Mouse (Mus musculus) testis, postnatal 10 days (tissue): ENCODE measurements at regions not wholly inside any gene's neighbourhood (a gene's known extent, or its start where the extent isn't known, plus 50 kb on each side); places are given as distances from the start of the nearest gene placed in this dataset.

Experiments
- DNase-seq: peaks from one replicate; pipeline ENCODE4 v3.0.0; 2021; ENCODE audit warnings: low spot score

DNA sequence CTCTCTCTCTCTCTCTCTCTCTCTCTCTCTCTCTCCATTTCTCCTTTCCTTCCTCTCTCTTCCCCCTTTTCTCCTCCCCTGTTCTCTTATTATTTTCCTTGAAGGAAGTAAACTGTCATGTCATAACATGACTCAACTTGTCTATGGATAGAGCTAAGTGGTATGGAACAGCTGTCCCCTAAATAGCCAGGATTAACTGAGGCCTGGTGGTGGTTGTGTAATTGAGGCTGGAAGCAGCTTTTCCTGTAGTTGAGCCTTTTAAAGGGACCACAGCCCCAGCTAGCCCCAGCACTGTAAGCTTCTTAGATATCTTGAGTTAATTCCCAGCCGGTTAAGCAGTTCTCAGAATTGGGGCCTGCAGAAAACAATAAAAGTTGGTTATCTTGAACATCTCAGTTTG is 243.7 kb upstream of the Nbea start:
- no peak for DNase-seq

DNA sequence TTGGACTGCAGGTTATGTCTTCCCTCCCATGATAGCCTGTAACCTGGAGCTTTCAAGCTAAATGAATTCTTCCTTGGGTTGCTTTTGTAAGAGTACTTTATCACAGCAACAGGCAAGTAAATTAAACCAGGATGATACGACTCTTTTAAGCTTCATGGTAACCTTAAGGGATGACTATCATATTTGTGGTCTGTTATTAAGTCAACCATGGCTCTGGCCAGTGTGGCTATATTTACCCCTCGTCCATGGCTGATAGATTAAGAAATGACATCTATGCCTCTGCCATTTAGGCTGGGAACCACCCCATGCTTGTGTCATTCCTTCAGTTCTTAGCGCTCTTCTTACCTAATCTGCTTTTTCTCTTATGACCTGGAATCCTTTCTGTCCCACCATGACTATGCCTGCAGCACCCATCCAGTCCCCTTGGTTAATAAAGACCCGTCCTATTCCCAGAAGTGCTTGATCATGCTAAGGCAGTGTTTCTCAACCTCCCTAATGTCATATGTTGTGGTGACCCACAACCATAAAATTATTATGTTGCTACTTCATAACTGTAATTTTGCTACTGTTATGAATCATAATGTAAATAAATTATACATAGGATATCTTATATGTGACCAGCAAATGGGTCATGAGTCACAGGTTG is 214.5 kb upstream of the Nbea start:
- no peak for DNase-seq

DNA sequence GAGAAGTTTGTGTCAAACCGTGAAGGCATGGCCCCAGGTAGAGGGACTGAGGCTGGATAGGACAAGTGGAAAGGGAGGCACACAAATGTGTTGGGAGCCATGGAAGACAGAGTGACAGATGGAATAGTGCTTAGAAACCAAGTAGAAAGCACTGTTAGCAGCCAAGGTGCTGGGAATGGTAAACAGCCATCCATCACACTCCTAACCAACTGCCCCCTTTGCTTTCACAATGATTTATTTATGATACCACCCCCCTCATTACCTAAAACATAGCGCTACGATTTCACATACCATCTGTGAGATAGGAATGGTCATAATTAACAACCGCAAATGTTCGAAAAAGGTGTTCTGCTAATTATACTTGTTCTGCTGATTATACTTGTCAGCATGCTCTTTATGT is 209.6 kb upstream of the Nbea start:
- no peak for DNase-seq

DNA sequence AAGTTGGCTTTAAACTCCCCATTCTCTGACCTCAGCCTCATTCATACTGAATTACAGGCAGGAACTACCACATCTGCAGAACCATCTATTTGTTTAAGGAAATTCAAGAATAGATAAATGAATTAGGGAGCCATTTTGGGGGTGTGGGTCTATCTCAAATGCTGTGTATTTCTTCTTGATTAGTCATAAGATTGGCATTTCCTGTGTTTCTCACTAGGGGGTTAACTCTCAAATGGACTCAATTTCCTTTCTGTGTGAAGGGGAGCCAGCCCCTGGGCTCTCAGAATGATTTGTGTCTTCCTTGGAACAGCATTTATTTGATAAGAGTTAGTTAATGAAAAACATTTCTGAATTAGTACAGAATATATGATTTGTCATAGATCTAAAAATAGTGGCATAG is 196.8 kb upstream of the Nbea start:
- DNase-seq = no peak

DNA sequence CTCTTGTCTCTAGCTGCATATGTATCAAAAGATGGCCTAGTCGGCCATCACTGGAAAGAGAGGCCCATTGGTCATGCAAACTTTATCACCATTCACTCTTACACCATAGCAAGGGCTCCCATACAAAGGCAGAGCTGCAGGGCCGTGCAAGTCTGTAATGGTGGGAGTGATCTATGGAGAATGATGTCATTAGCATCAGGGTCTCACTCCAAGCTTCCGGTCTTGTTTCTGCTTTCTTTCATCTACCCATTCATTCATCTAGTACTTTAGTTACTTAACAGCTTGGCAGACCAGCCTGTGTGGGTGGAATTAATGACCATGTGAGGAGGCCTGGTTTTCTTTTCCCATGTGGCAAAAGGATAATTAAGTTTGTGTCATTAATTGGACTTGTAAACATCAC is 196.0 kb upstream of the Nbea start:
- no peak for DNase-seq

DNA sequence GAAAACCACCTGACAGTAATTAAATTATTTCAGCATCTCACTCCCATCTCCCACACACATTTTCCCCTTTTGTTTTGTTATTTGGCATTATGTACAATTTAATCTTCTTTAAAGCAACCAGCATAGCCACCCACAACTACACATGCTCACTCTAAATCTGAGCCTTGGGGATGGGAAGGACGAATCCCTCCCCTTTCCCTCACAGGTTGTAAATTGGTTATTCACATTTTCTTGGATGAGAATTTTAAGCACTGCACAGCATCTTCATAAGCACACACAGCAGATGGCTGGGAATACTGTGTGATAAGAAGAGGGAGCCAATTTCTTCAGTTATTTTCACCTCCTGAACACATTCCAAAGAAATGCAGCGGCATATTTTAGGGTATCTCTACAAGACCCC is 179.0 kb upstream of the Nbea start:
- DNase-seq = no peak

DNA sequence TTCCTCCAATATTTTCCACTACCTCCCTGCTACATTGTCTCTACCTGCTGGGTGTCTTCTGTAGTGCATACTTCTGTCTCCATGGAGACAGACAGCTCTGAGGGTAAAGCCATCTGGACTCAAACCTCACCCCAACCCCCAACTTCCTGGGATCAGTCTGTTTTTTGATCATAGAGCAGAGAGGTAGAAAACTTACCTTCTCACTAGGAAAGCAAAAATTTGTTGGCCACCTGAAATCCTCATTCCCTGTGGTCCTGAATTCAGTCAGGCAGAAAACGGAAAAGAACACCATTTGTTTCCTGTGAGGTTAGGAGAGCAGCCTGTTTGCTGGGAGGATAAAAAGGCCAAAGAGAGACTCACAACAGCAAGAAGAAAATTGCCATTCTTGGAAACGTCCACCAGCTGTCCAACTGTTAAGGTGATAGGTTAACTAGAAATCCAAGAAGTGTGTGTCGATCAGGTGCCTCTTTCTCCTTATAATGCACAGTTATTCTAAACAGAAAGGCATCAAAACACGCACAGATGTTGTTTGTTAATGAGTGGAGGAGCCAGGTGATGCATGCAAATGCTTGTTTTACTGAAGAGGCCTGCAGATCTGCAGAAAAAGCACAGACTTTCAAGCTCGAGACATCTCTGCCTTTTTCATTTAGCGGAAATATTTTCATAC is 173.7 kb upstream of the Nbea start:
- DNase-seq = no peak

DNA sequence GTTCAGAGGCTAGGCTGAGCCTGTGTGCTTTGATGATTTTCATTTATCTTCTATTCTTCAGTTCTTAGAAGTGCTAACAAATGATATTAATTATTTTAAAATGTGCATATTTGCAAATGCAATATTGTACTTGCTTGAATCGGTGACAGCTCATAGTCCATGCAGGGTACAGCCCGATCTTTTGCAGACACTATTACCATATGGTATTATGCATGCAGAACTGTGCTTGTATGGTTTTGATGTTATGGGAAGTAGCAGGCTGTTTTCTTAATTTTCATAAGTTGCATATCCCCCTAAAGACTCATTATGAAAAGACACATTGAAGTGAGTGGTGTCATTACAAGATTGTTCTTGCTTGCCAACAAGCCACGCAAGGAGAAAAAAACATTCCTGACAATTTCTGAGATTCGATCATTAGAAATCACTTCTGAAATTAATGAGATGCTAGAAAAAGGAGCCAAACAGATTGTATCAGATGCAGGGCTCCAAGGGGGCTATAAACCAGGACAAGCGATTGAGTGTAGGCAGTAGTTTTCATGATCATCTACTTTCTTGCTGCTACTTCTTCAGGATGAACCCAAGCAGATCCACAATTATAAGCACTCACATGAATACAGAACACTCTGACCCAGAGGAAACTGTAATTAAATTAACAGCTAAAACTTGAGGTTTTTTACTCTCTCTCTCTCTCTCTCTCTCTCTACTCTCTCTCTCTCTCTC is 172.8 kb upstream of the Nbea start:
- no peak for DNase-seq
